ENCODE assay signal across 9 mouse cellular contexts in the genomic region with DNA sequence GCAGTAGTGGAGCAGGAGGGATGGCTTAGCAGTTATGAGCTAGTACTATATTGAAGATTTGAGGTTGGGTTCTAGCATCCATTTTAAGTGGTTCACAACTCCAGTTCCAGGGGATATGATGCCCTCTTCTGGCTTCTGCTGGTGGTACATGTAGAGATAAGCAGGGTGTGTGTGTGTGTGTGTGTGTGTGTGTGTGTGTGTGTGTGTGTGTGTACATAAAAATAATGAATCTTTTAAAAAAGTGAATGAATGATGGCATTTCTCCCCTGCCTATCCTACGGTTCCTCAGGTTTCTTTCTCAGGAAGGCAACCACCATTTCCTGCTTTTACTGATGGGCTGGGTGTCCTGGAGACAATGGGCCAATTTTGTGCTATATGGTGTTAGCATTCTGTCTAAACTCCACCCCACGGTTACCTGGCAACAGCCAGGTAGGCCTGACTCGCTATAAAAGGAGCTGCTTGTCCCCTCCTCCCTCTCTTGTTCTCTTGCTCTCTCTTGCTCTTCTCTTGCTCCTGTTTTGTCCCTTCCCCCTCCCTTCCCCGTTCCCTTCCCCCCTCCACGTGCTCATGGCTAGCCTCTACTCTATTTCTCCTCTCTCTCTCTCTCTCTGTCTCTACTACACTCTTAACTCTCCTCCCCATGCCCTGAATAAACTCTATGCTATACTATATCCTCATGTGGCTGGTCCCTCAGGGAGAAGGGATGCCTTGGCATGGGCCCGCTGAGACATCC. TPM values are rescaled to one million over a fixed set of nuclear protein-coding genes. Genes with fewer than 3 reads are reported as not detected.
DNase-seq lines count a peak whose midpoint lies in the region; ATAC-seq and TF ChIP-seq lines count a peak whose summit lies in the region.
"Had no signal": no experiment of that assay in that cellular context is flagged by ENCODE, and none has a peak within 500 bp of the region (broad histone marks: within the 10 kb centered on the region; RNA-seq: fewer than 3 reads in every experiment).

No protein-coding gene starts in this region.

- no peak for TF ChIP-seq POLR2A in MEL (IDR thresholded peaks at IDR 0.05; ENCODE audit: control insufficient read depth in 1 of 2, insufficient read depth in 1 of 2, low read depth in 1 of 2, low read length in 2 of 2, poor library complexity in 1 of 2)

- H3K79me2 ChIP-seq in MEL (ENCODE audit: control insufficient read depth, insufficient read depth, low read length, poor library complexity) = peaks cover 11% of the 10 kb centered on the region

- DNase-seq in heart, postnatal 14 days = peak; percentile 25 to 47
- DNase-seq in heart, postnatal 36 days = no peak
- DNase-seq in 3T3-L1 (ENCODE audit: low read depth, low spot score) (peak; percentile 68), MEL (ENCODE audit: low read depth, low spot score) (peak; percentile 87)
- peak; percentile 34 for DNase-seq in spleen, adult 12 weeks (ENCODE audit: low spot score)
- DNase-seq in heart, postnatal 25 days (ENCODE audit: low spot score) = no peak

- H3K4me3 ChIP-seq in MEL (ENCODE audit: control insufficient read depth in 1 of 2, insufficient read depth in 1 of 2, low read depth in 2 of 2, low read length in 2 of 2) = no peak overlapping the region
- H3K4me3 ChIP-seq: embryonic facial prominence, embryonic 12.5 days had no signal

- H3K27me3 ChIP-seq in MEL (ENCODE audit: control insufficient read depth in 1 of 2, insufficient read depth in 2 of 2, low read length in 2 of 2) = no peaks in the 10 kb centered on the region
- H3K27me3 ChIP-seq: embryonic facial prominence, embryonic 12.5 days had no signal

- peak; percentile 58 to 82 (median 60) for TF ChIP-seq CTCF in MEL (IDR thresholded peaks at IDR 0.05 in 2 of 3, conservative IDR thresholded peaks at IDR 0.05 in 1 of 3; ENCODE audit: control insufficient read depth in 1 of 3, insufficient read depth in 1 of 3, low read depth in 2 of 3, low read length in 3 of 3, poor library complexity in 1 of 3, severe bottlenecking in 1 of 3)

- H3K9ac ChIP-seq in MEL (ENCODE audit: control insufficient read depth, low read depth, low read length, poor library complexity, severe bottlenecking) = no peak overlapping the region
- H3K9ac ChIP-seq: embryonic facial prominence, embryonic 12.5 days had no signal

- H3K4me1 ChIP-seq in MEL (ENCODE audit: control insufficient read depth in 1 of 2, insufficient read depth in 2 of 2, low read length in 2 of 2) = peaks cover 3 to 16% of the 10 kb centered on the region in 2 experiments; a peak in 3 of 4 replicates

- peak; percentile 84 for TF ChIP-seq RAD21 in MEL (IDR thresholded peaks at IDR 0.05; ENCODE audit: low read depth, low read length)

- H3K27ac ChIP-seq in MEL (ENCODE audit: control insufficient read depth, low read depth, low read length) = no peak overlapping the region
- H3K27ac ChIP-seq: embryonic facial prominence, embryonic 12.5 days had no signal

- intact Hi-C loops in heart, postnatal 14 days (cut with DNase I) = loop anchor here (1.0 kb wide), 1 partner anchor 77 kb away; no protein-coding TSS in a partner anchor
- intact Hi-C loops in heart, postnatal 36 days (cut with DNase I) = loop anchor here (1.0 to 10.0 kb wide), 2 partner anchors 76 to 383 kb away; no protein-coding TSS in a partner anchor
- intact Hi-C loops in heart, postnatal 25 days (cut with DNase I) = loop anchor here (2.0 kb wide), 1 partner anchor 75 kb away; no protein-coding TSS in a partner anchor

- no peaks in the 10 kb centered on the region for H3K9me3 ChIP-seq in MEL (replicated peaks; ENCODE audit: insufficient read depth, low read length)
- H3K9me3 ChIP-seq: embryonic facial prominence, embryonic 12.5 days had no signal

- no peak for TF ChIP-seq EP300 in MEL (IDR thresholded peaks at IDR 0.05; ENCODE audit: low read depth in 1 of 2, low read length in 2 of 2)

- peak; percentile 18; the same call in 1 of the 2 replicates for ATAC-seq in granulocyte monocyte progenitor cell, adult 5-6 weeks (replicated peaks; ENCODE audit: poor library complexity, severe bottlenecking)
- ATAC-seq in erythroblast, adult 5-6 weeks (replicated peaks; ENCODE audit: low FRiP score, poor library complexity, severe bottlenecking) = no peak

- H3K36me3 ChIP-seq in MEL (ENCODE audit: control insufficient read depth in 1 of 2, insufficient read depth in 2 of 2, low read length in 2 of 2) = peaks cover 0 to 14% of the 10 kb centered on the region in 2 experiments; a peak in 2 of 4 replicates
- H3K36me3 ChIP-seq: embryonic facial prominence, embryonic 12.5 days had no signal

TF ChIP-seq in MEL, 35 proteins besides CTCF, POLR2A, EP300 and RAD21 (continues in another document):
- TF ChIP-seq UBTF (IDR thresholded peaks at IDR 0.05; ENCODE audit: borderline replicate concordance, insufficient read depth, low read depth, low read length) (no peak), CHD2 (IDR thresholded peaks at IDR 0.05; ENCODE audit: low read length) (peak; percentile 10; the same call in 1 of the 2 replicates), MYB (IDR thresholded peaks at IDR 0.05; ENCODE audit: low read depth, low read length) (no peak), ETS1 (IDR thresholded peaks at IDR 0.05; ENCODE audit: low read depth, low read length) (0 out of 2 replicates have a peak, but pooled peaks have one; percentile 15), TBP (IDR thresholded peaks at IDR 0.05; ENCODE audit: low read depth, low read length) (no peak), TCF12 (IDR thresholded peaks at IDR 0.05; ENCODE audit: low read depth, low read length) (no peak), SMC3 (IDR thresholded peaks at IDR 0.05; ENCODE audit: low read depth, low read length) (peak; percentile 77), E2F4 (IDR thresholded peaks at IDR 0.05; ENCODE audit: borderline replicate concordance, low read depth, low read length) (no peak), ZC3H11A (IDR thresholded peaks at IDR 0.05; ENCODE audit: low read depth, low read length) (peak; percentile 78), POLR2AphosphoS5 (IDR thresholded peaks at IDR 0.05; ENCODE audit: borderline replicate concordance, low read depth, low read length) (no peak), ZNF384 (IDR thresholded peaks at IDR 0.05; ENCODE audit: low read depth, low read length) (no peak), NRF1 (IDR thresholded peaks at IDR 0.05; ENCODE audit: insufficient read depth, low read depth, low read length, poor library complexity, severe bottlenecking) (no peak), GATA1 (IDR thresholded peaks at IDR 0.05; ENCODE audit: low read depth, low read length) (peak; percentile 92), GABPA (IDR thresholded peaks at IDR 0.05; ENCODE audit: low read depth, low read length) (no peak), POLR2AphosphoS2 (IDR thresholded peaks at IDR 0.05; ENCODE audit: low read length) (no peak), MAFK (IDR thresholded peaks at IDR 0.05; ENCODE audit: borderline replicate concordance, low read depth, low read length) (no peak), USF1 (IDR thresholded peaks at IDR 0.05; ENCODE audit: low read depth, low read length) (no peak), USF2 (IDR thresholded peaks at IDR 0.05; ENCODE audit: borderline replicate concordance in 1 of 2, insufficient read depth in 1 of 2, low read depth in 1 of 2, low read length in 2 of 2) (no peak), BHLHE40 (IDR thresholded peaks at IDR 0.05; ENCODE audit: borderline replicate concordance, low read depth, low read length) (no peak), SIN3A (IDR thresholded peaks at IDR 0.05; ENCODE audit: low read length) (no peak; the same call in 1 of the 2 replicates), MXI1 (IDR thresholded peaks at IDR 0.05; ENCODE audit: low read depth, low read length) (peak; percentile 42; the same call in 1 of the 2 replicates), MAX (IDR thresholded peaks at IDR 0.05; ENCODE audit: low read length) (0 out of 2 replicates have a peak, but pooled peaks have one; percentile 40), MYC (IDR thresholded peaks at IDR 0.05; ENCODE audit: low read depth, low read length) (0 out of 2 replicates have a peak, but pooled peaks have one; percentile 22), ZMIZ1 (IDR thresholded peaks at IDR 0.05; ENCODE audit: low read depth, low read length) (no peak), RCOR1 (IDR thresholded peaks at IDR 0.05; ENCODE audit: low read depth, low read length) (no peak), CHD1 (IDR thresholded peaks at IDR 0.05; ENCODE audit: low read depth, low read length) (no peak), HCFC1 (IDR thresholded peaks at IDR 0.05; ENCODE audit: low read depth, low read length) (no peak), MAZ (IDR thresholded peaks at IDR 0.05; ENCODE audit: low read depth, low read length) (no peak), MEF2A (IDR thresholded peaks at IDR 0.05; ENCODE audit: extremely low read depth, insufficient replicate concordance, low read depth, low read length, poor library complexity, severe bottlenecking) (no peak), JUND (IDR thresholded peaks at IDR 0.05; ENCODE audit: low read depth, low read length) (no peak)

RNA-seq across cellular contexts. Expression of a gene that starts 3.5 kb away (rescaled TPM):
- 10 to 100 TPM; 15.3 to 20.0 TPM for total RNA-seq in heart, postnatal 14 days (2021)
- 10 to 100 TPM; 11.3 to 15.0 TPM for total RNA-seq in heart, postnatal 36 days (2021)
- total RNA-seq in MEL (2012; rRNA removed) = 41.6 and 42.6 TPM in 2 replicates
- 10 to 100 TPM in 1 of 2 experiments, not detected in 1; 49.0 TPM for polyA plus RNA-seq in MEL (2012; ENCODE audit: insufficient read depth in 1 of 2, insufficient read length in 2 of 2, low read depth in 1 of 2, low replicate concordance in 2 of 2, missing spikeins in 1 of 2)
- total RNA-seq in granulocyte monocyte progenitor cell, adult 5-6 weeks (2014; fragmentation: Nextera tagmentation) = 23.2 and 24.2 TPM in 2 replicates
- total RNA-seq in granulocyte monocyte progenitor cell, adult 5-6 weeks (2017) = 38.9 and 42.7 TPM in 2 replicates
- 10 to 100 TPM; 12.0 to 20.6 TPM for total RNA-seq in heart, postnatal 25 days (2021)
- total RNA-seq in erythroblast, adult 5-6 weeks (2015; ENCODE audit: low replicate concordance) = 3.5 and 6.3 TPM in 2 replicates
- 8.3 and 11.6 TPM in 2 replicates for total RNA-seq in erythroblast, adult 5-6 weeks (2017; ENCODE audit: low replicate concordance)

RNA-seq across cellular contexts. Expression of a gene that starts 28.0 kb away (rescaled TPM):
- total RNA-seq in heart, postnatal 14 days (2021) = 10 to 100 TPM; 36.2 to 38.2 TPM
- total RNA-seq in heart, postnatal 36 days (2021) = 10 to 100 TPM; 24.8 to 29.1 TPM
- total RNA-seq in MEL (2012; rRNA removed) = 19.6 and 26.6 TPM in 2 replicates
- polyA plus RNA-seq in MEL (2012; ENCODE audit: insufficient read depth in 1 of 2, insufficient read length in 2 of 2, low read depth in 1 of 2, low replicate concordance in 2 of 2, missing spikeins in 1 of 2) = 10 to 100 TPM; 44.1 to 91.0 TPM
- 42.4 and 47.8 TPM in 2 replicates for total RNA-seq in granulocyte monocyte progenitor cell, adult 5-6 weeks (2014; fragmentation: Nextera tagmentation)
- 59.2 and 71.6 TPM in 2 replicates for total RNA-seq in granulocyte monocyte progenitor cell, adult 5-6 weeks (2017)
- 10 to 100 TPM; 30.9 to 31.0 TPM for total RNA-seq in heart, postnatal 25 days (2021)
- 8.4 and 11.7 TPM in 2 replicates for total RNA-seq in erythroblast, adult 5-6 weeks (2015; ENCODE audit: low replicate concordance)
- total RNA-seq in erythroblast, adult 5-6 weeks (2017; ENCODE audit: low replicate concordance) = 4.9 and 17.6 TPM in 2 replicates

Comparison
In these comparisons a context has a peak if more than half of its experiments do, and no peak if none do; other contexts are left out.
1. DNase-seq: peak in heart, postnatal 14 days (2 of 2), 3T3-L1 (single experiment), MEL (single experiment) and spleen, adult 12 weeks (single experiment); none in heart, postnatal 36 days (0 of 2) and heart, postnatal 25 days (single experiment).